Mouse (Mus musculus) embryonic facial prominence, embryonic 11.5 days (tissue): ENCODE measurements at regions not wholly inside any gene's neighbourhood (a gene's known extent, or its start where the extent isn't known, plus 50 kb on each side); places are given as distances from the start of the nearest gene placed in this dataset.

ENCODE experiments used
- ATAC-seq: fragments of 200-750 bp; cut with Nextera tagmentation; replicated peaks from 2 replicates; pipeline ENCODE4 v1.8.0; 2017; ENCODE audit warnings: low read depth; ENCODE audit not compliant: insufficient number of reproducible peaks, low FRiP score, low TSS enrichment
- DNase-seq: peaks from one replicate; pipeline ENCODE4 v3.0.0-alpha.2; 2015; ENCODE audit warnings: low spot score
- H3K27ac ChIP-seq: fragments of 300-500 bp; sonication (generic); replicated peaks from 2 replicates; pipeline ENCODE4 v1.5.1; 2014; ENCODE audit warnings: mild to moderate bottlenecking, low read depth, low read length, control low read depth
- H3K27me3 ChIP-seq: fragments of 300-500 bp; sonication (generic); 2 replicates; pipeline ENCODE4 v1.6.1; 2014; ENCODE audit warnings: mild to moderate bottlenecking, low read length, moderate library complexity, mixed read lengths; ENCODE audit not compliant: control insufficient read depth, insufficient read depth
- H3K36me3 ChIP-seq: fragments of 300-500 bp; sonication (generic); replicated peaks from 2 replicates; pipeline ENCODE4 v1.6.1; 2014; ENCODE audit warnings: low read depth, mild to moderate bottlenecking, low read length, moderate library complexity, mixed read lengths; ENCODE audit not compliant: control insufficient read depth, insufficient read depth
- H3K4me1 ChIP-seq: fragments of 300-500 bp; sonication (generic); 2 replicates; pipeline ENCODE4 v1.6.1; 2014; ENCODE audit warnings: low read length, mixed read lengths; ENCODE audit not compliant: control insufficient read depth, insufficient read depth
- H3K4me2 ChIP-seq: fragments of 300-500 bp; sonication (generic); 2 replicates; pipeline ENCODE4 v1.6.1; 2014; ENCODE audit warnings: low read depth, mild to moderate bottlenecking, control low read depth, low read length, moderate library complexity
- H3K4me3 ChIP-seq: fragments of 300-500 bp; sonication (generic); 2 replicates; pipeline ENCODE4 v1.5.1; 2014; ENCODE audit warnings: low read depth, low read length, control low read depth
- H3K9ac ChIP-seq: fragments of 300-500 bp; sonication (generic); replicated peaks from 2 replicates; pipeline ENCODE4 v1.6.1; 2014; ENCODE audit warnings: mild to moderate bottlenecking, control low read depth, low read length
- H3K9me3 ChIP-seq: fragments of 300-500 bp; sonication (generic); replicated peaks from 2 replicates; pipeline ENCODE4 v1.6.1; 2016; ENCODE audit warnings: mild to moderate bottlenecking, low read length, inconsistent platforms, mixed read lengths; ENCODE audit not compliant: control insufficient read depth
- WGBS: fragments of 180-500 bp; shearing (Covaris S2); extraction: QIAGEN DNeasy Blood & Tissue Kit; methylation state at CpG from one replicate; pipeline ENCODE4 v1.1.7; 2014; 5-methylcytosine and 5-hydroxymethylcytosine counted together

GRCm38 (mm10) chr2:17882389-17882788 lies 114.4 kb downstream of the H2al2a start:
- DNase-seq: no peak
- no peaks in the 10 kb centered on the region for H3K4me1 ChIP-seq
- H3K27ac ChIP-seq: no peak overlapping the region
- WGBS: 83% methylated on average over 12 of the region's 12 CpGs
- H3K36me3 ChIP-seq: no peaks in the 10 kb centered on the region
- H3K9me3 ChIP-seq: no peaks in the 10 kb centered on the region
- no peak for ATAC-seq
- no peaks in the 10 kb centered on the region for H3K27me3 ChIP-seq
- no peak overlapping the region for H3K4me3 ChIP-seq
- H3K4me2 ChIP-seq: no peak overlapping the region
- H3K9ac ChIP-seq: no peak overlapping the region

GRCm38 (mm10) chr2:17880800-17881717 lies 115.7 kb downstream of the H2al2a start:
- H3K4me3 ChIP-seq: no peak overlapping the region
- no peak overlapping the region for H3K4me2 ChIP-seq
- no peaks in the 10 kb centered on the region for H3K9me3 ChIP-seq
- no peak overlapping the region for H3K27ac ChIP-seq
- no peaks in the 10 kb centered on the region for H3K4me1 ChIP-seq
- DNase-seq: no peak
- 51% methylated on average over 11 of the region's 11 CpGs for WGBS
- no peak overlapping the region for H3K9ac ChIP-seq
- ATAC-seq: peak; percentile 9; the same call in 1 of the 2 replicates
- H3K27me3 ChIP-seq: no peaks in the 10 kb centered on the region
- no peaks in the 10 kb centered on the region for H3K36me3 ChIP-seq

DNA sequence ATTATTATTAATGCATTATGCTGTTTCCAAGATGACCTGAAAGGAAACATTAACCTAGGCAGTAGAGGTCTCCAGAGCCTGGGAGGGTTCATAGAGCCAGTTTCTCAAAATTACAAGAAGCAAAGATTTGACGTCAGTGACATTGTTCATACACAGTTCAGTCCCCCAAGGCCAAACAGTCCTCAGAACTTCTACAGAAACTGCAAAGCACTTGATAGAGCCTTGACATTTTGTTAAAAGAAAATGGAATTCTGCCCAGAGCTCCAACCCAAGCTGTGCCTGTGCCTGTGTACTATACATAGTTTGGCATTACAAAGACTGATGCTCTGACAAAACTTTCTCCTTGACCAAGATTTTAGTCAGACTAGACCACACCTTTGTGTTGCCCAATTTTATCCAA lies 118.9 kb downstream of the H2al2a start:
- DNase-seq (no peak), ATAC-seq (no peak)
- Histone ChIP-seq H3K27ac (no peak overlapping the region), H3K4me3 (no peak overlapping the region), H3K4me2 (no peak overlapping the region), H3K9ac (no peak overlapping the region), H3K36me3 (no peaks in the 10 kb centered on the region), H3K27me3 (no peaks in the 10 kb centered on the region), H3K9me3 (no peaks in the 10 kb centered on the region), H3K4me1 (no peaks in the 10 kb centered on the region)
- 77% methylated on average over 1 of the region's 1 CpGs for WGBS

GRCm38 (mm10) chr2:17876942-17877341 lies 119.8 kb downstream of the H2al2a start:
- ATAC-seq (no peak), DNase-seq (no peak)
- Histone ChIP-seq H3K4me1 (no peaks in the 10 kb centered on the region), H3K4me2 (no peak overlapping the region), H3K27ac (no peak overlapping the region), H3K27me3 (no peaks in the 10 kb centered on the region), H3K36me3 (no peaks in the 10 kb centered on the region), H3K4me3 (no peak overlapping the region), H3K9ac (no peak overlapping the region), H3K9me3 (no peaks in the 10 kb centered on the region)
- WGBS: 93% methylated on average over 3 of the region's 3 CpGs

- no peak overlapping the region for H3K27ac ChIP-seq
- DNase-seq (no peak), ATAC-seq (no peak)
- H3K9ac ChIP-seq: no peak overlapping the region
- no peaks in the 10 kb centered on the region for H3K27me3 ChIP-seq
- H3K4me1 ChIP-seq: no peaks in the 10 kb centered on the region
- WGBS: 88% methylated on average over 9 of the region's 9 CpGs
- no peak overlapping the region for H3K4me3 ChIP-seq
- H3K9me3 ChIP-seq: no peaks in the 10 kb centered on the region
- no peak overlapping the region for H3K4me2 ChIP-seq
- H3K36me3 ChIP-seq: no peaks in the 10 kb centered on the region
Measured at GRCm38 (mm10) chr2:17876155-17876554, 120.6 kb downstream of the H2al2a start.

- Histone ChIP-seq H3K9me3 (no peaks in the 10 kb centered on the region), H3K9ac (no peak overlapping the region), H3K4me2 (no peak overlapping the region), H3K4me1 (no peaks in the 10 kb centered on the region; the same call in 1 of the 2 replicates), H3K27me3 (no peaks in the 10 kb centered on the region), H3K27ac (no peak overlapping the region), H3K4me3 (no peak overlapping the region), H3K36me3 (no peaks in the 10 kb centered on the region)
- 24% methylated on average over 2 of the region's 2 CpGs for WGBS
- DNase-seq (no peak), ATAC-seq (no peak)
Measured at GRCm38 (mm10) chr2:17870562-17870961, 126.2 kb downstream of the H2al2a start.

- no peak for ATAC-seq
- DNase-seq: peak; percentile 67
- Histone ChIP-seq H3K4me1 (no peaks in the 10 kb centered on the region; the same call in 1 of the 2 replicates), H3K27ac (no peak overlapping the region), H3K9me3 (no peaks in the 10 kb centered on the region), H3K27me3 (no peaks in the 10 kb centered on the region), H3K4me2 (no peak overlapping the region), H3K4me3 (no peak overlapping the region), H3K9ac (no peak overlapping the region), H3K36me3 (no peaks in the 10 kb centered on the region)
- 7% methylated on average over 9 of the region's 9 CpGs for WGBS
Measured at GRCm38 (mm10) chr2:17868145-17868544, 128.6 kb downstream of the H2al2a start.

DNA sequence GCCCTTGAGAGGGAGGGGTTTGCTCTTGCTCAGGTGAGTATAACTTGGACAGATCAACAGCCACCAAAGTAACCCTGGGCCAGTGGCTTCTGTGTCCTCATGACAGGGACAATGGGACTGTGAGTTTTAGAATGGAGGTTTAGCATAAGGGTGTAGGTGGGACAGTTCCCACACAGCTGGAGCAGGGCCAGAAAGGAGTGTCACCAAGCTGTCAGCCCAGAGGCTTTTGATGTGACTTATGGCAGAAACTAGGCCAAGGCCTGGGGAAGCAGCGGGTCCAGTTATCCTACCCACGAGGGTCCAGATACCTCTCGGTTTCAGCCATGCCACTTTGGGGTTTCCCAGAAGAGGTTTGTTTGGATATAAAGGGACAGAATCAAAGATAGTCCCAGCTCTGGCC lies 129.4 kb downstream of the H2al2a start:
- no peak overlapping the region for H3K27ac ChIP-seq
- H3K9me3 ChIP-seq: no peaks in the 10 kb centered on the region
- H3K36me3 ChIP-seq: no peaks in the 10 kb centered on the region
- 65% methylated on average over 3 of the region's 3 CpGs for WGBS
- no peaks in the 10 kb centered on the region for H3K27me3 ChIP-seq
- H3K4me2 ChIP-seq: no peak overlapping the region
- H3K9ac ChIP-seq: no peak overlapping the region
- no peaks in the 10 kb centered on the region; the same call in 1 of the 2 replicates for H3K4me1 ChIP-seq
- ATAC-seq (no peak), DNase-seq (no peak)
- H3K4me3 ChIP-seq: no peak overlapping the region
